Mouse (Mus musculus) neural tube, embryonic 15.5 days (tissue): ENCODE measurements around the gene Zcchc18. TPM values are rescaled to one million over a fixed set of nuclear protein-coding genes. Genes with fewer than 3 reads are reported as not detected.

Experiments
- ATAC-seq: fragments of 200-750 bp; cut with Nextera tagmentation; 2 replicates; pipeline ENCODE4 v1.8.0; 2017; ENCODE audit warnings: mild to moderate bottlenecking, moderate TSS enrichment, moderate library complexity; ENCODE audit not compliant: low FRiP score
- H3K27ac ChIP-seq: fragments of 300-500 bp; sonication (generic); replicated peaks from 2 replicates; pipeline ENCODE4 v1.5.1; 2015; ENCODE audit warnings: mild to moderate bottlenecking, inconsistent platforms
- H3K27me3 ChIP-seq: fragments of 300-500 bp; sonication (generic); replicated peaks from 2 replicates; pipeline ENCODE4 v1.6.1; 2015; ENCODE audit warnings: inconsistent platforms
- H3K36me3 ChIP-seq: fragments of 300-500 bp; sonication (generic); 2 replicates; pipeline ENCODE4 v1.6.1; 2015; ENCODE audit warnings: inconsistent platforms
- H3K4me1 ChIP-seq: fragments of 300-500 bp; sonication (generic); 2 replicates; pipeline ENCODE4 v1.6.1; 2015; ENCODE audit warnings: inconsistent platforms
- H3K4me2 ChIP-seq: fragments of 300-500 bp; sonication (generic); 2 replicates; pipeline ENCODE4 v1.6.1; 2015; ENCODE audit warnings: inconsistent platforms, mild to moderate bottlenecking, moderate library complexity
- H3K4me3 ChIP-seq: fragments of 300-500 bp; sonication (generic); replicated peaks from 2 replicates; pipeline ENCODE4 v1.5.1; 2015; ENCODE audit warnings: mild to moderate bottlenecking, inconsistent platforms
- H3K9ac ChIP-seq: fragments of 300-500 bp; sonication (generic); replicated peaks from 2 replicates; pipeline ENCODE4 v1.6.1; 2015; ENCODE audit warnings: mild to moderate bottlenecking, inconsistent platforms
- H3K9me3 ChIP-seq: fragments of 300-500 bp; sonication (generic); replicated peaks from 2 replicates; pipeline ENCODE4 v1.6.1; 2016; ENCODE audit warnings: inconsistent platforms
- WGBS: fragments of 180-500 bp; shearing (Covaris S2); methylation state at CpG from one replicate; pipeline ENCODE4 v1.1.7; 2015; ENCODE audit warnings: mixed read lengths; 5-methylcytosine and 5-hydroxymethylcytosine counted together
- polyA plus RNA-seq: library from polyadenylated mRNA; unstranded; fragments of >200 nt; fragmentation: Nextera tagmentation; extraction: Ambion mirVana; gene quantifications from 2 replicates; pipeline ENCODE4 v1.2.1, GENCODE M21; 2015

Gene Zcchc18
- polyA plus RNA-seq, 1 experiment from 2014 or later: 471 TPM

GRCm38 (mm10) chrX:136996256-136996655 is 3.3 kb downstream of the Zcchc18 start:
- Histone ChIP-seq H3K36me3 (no peaks in the 10 kb centered on the region), H3K9ac (no peak overlapping the region), H3K4me3 (no peak overlapping the region), H3K9me3 (no peaks in the 10 kb centered on the region), H3K4me2 (no peak overlapping the region), H3K4me1 (peaks cover 20% of the 10 kb centered on the region), H3K27ac (no peak overlapping the region), H3K27me3 (no peaks in the 10 kb centered on the region)
- 86% methylated on average over 2 of the region's 2 CpGs for WGBS
- no peak for ATAC-seq

GRCm38 (mm10) chrX:137015099-137015709 is 22.2 kb downstream of the Zcchc18 start:
- peak; percentile 78 for ATAC-seq
- Histone ChIP-seq H3K9ac (no peak overlapping the region), H3K36me3 (no peaks in the 10 kb centered on the region), H3K4me1 (no peaks in the 10 kb centered on the region), H3K4me2 (no peak overlapping the region), H3K27ac (no peak overlapping the region; the same call in 1 of the 2 replicates), H3K27me3 (no peaks in the 10 kb centered on the region), H3K4me3 (no peak overlapping the region), H3K9me3 (no peaks in the 10 kb centered on the region)
- 54% methylated on average over 6 of the region's 6 CpGs for WGBS

GRCm38 (mm10) chrX:137017668-137018067 is 24.7 kb downstream of the Zcchc18 start:
- no peak for ATAC-seq
- H3K9me3 ChIP-seq: no peaks in the 10 kb centered on the region
- H3K27ac ChIP-seq: no peak overlapping the region
- H3K4me2 ChIP-seq: no peak overlapping the region
- no peaks in the 10 kb centered on the region for H3K27me3 ChIP-seq
- WGBS: 78% methylated on average over 1 of the region's 1 CpGs
- H3K36me3 ChIP-seq: no peaks in the 10 kb centered on the region
- no peak overlapping the region for H3K4me3 ChIP-seq
- H3K9ac ChIP-seq: no peak overlapping the region
- no peaks in the 10 kb centered on the region for H3K4me1 ChIP-seq

- ATAC-seq: 0 out of 2 replicates have a peak, but pooled peaks have one; percentile 65
- Histone ChIP-seq H3K9ac (no peak overlapping the region), H3K27ac (no peak overlapping the region), H3K9me3 (no peaks in the 10 kb centered on the region), H3K36me3 (no peaks in the 10 kb centered on the region), H3K4me1 (no peaks in the 10 kb centered on the region), H3K4me3 (no peak overlapping the region), H3K27me3 (no peaks in the 10 kb centered on the region), H3K4me2 (no peak overlapping the region)
- WGBS: 14% methylated on average over 1 of the region's 1 CpGs
Measured at GRCm38 (mm10) chrX:137019310-137019709, 26.4 kb downstream of the Zcchc18 start.

GRCm38 (mm10) chrX:137030916-137031315 is 38.0 kb downstream of the Zcchc18 start:
- Histone ChIP-seq H3K27ac (no peak overlapping the region), H3K4me1 (no peaks in the 10 kb centered on the region), H3K36me3 (no peaks in the 10 kb centered on the region), H3K4me2 (no peak overlapping the region), H3K4me3 (no peak overlapping the region), H3K27me3 (no peaks in the 10 kb centered on the region), H3K9ac (no peak overlapping the region), H3K9me3 (no peaks in the 10 kb centered on the region)
- WGBS: 98% methylated on average over 8 of the region's 8 CpGs
- no peak for ATAC-seq

GRCm38 (mm10) chrX:137031726-137032125 is 38.8 kb downstream of the Zcchc18 start:
- Histone ChIP-seq H3K9ac (no peak overlapping the region), H3K27me3 (no peaks in the 10 kb centered on the region), H3K4me2 (no peak overlapping the region), H3K9me3 (no peaks in the 10 kb centered on the region), H3K4me3 (no peak overlapping the region), H3K4me1 (peaks cover under 1% of the 10 kb centered on the region), H3K27ac (no peak overlapping the region), H3K36me3 (no peaks in the 10 kb centered on the region)
- no peak for ATAC-seq
- WGBS: 89% methylated on average over 5 of the region's 5 CpGs

- Histone ChIP-seq H3K4me1 (peaks cover 10% of the 10 kb centered on the region), H3K27ac (no peak overlapping the region), H3K27me3 (no peaks in the 10 kb centered on the region), H3K9me3 (no peaks in the 10 kb centered on the region), H3K36me3 (no peaks in the 10 kb centered on the region), H3K9ac (no peak overlapping the region), H3K4me3 (no peak overlapping the region), H3K4me2 (no peak overlapping the region)
- WGBS: 83% methylated on average over 4 of the region's 4 CpGs
- no peak for ATAC-seq
Measured at GRCm38 (mm10) chrX:137034322-137034721, 41.4 kb downstream of the Zcchc18 start.

DNA sequence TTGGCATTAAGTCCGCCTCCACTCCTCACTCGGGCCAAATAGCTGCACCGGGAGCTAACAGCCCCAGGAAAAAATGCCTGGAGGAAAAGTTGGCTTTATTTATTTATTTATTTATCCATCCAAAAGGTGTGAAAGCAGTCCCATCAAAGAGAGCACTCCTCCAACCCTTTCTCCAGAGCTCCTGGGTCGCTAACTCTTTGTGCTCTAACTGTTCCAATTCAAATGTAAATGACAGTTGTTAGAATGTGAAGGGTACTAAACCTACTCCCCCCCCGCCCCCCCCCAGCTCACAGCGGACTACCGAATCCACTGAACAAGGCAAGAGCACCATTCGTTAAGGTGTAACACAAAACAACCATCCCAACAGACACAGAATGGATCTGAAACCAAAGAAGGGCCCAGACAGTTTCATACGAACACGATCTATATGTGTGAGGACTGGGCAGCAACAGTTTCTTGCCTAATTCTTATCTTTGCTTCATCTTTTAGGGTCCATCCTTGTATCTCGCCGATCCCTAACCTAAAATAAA is 44.6 kb downstream of the Zcchc18 start:
- Histone ChIP-seq H3K4me2 (peak overlapping the region; percentile 65), H3K27ac (peak overlapping the region; percentile 94), H3K27me3 (no peaks in the 10 kb centered on the region), H3K4me1 (peaks cover 10% of the 10 kb centered on the region), H3K4me3 (peak overlapping the region; percentile 55), H3K9ac (peak overlapping the region; percentile 52), H3K9me3 (no peaks in the 10 kb centered on the region), H3K36me3 (no peaks in the 10 kb centered on the region)
- WGBS: 12% methylated on average over 12 of the region's 12 CpGs
- peak; percentile 48; the same call in 1 of the 2 replicates for ATAC-seq

DNA sequence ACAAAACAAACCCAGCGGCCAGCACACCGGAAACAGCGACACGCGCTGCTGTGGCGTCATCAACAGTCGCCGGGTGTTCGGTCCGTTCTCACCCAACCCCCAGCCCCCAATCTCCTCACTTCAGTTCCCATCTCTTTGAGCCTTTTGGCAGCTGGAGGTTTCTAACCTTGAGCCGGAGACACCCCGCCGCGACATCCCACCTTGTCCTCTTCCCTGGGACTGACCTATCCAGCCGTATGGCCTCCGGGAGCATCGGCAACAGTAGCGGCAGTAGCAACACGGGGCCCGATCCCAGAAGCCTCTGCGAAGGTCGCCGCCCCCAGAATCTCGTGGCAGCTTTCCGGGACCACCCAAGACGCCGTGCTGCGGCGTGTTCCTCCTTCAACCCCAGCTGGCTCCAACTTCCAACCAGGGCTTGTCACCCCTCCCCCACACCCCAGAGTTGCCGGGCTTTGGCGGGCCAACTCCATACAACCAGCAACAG is 45.1 kb downstream of the Zcchc18 start, which contains the start of gene Slc25a53:
Slc25a53 (minus strand) TSS at position 303 of the 484 bp plus-strand sequence.
- Histone ChIP-seq H3K27ac (peak within 1 kb of the TSS; percentile 94), H3K9me3 (no peaks in the 10 kb centered on the region), H3K9ac (peak within 1 kb of the TSS; percentile 52), H3K4me3 (peak within 1 kb of the TSS; percentile 55), H3K4me1 (peaks cover 10% of the 10 kb centered on the region), H3K4me2 (peak within 1 kb of the TSS; percentile 65), H3K27me3 (no peaks in the 10 kb centered on the region), H3K36me3 (no peaks in the 10 kb centered on the region)
- WGBS: 19% methylated on average over 31 of the region's 31 CpGs
- peak; percentile 97 for ATAC-seq

DNA sequence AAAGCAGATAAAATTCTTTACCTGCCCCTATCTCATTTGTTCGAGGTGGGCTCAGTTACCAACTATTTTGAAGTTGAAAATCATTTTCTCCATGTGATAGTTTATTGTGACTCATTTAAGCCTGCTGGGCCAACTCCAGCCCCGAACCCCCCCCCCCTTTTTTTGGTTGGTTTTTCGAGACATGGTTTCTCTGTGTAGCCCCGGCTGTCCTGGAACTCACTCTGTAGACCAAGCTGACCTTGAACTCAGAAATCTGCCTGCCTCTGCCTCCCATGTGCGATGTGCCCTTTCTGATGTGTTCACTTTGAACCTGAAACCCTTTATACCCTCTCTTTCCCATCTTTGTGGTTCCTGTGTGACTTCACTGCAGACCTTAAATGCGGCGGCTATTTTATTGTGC is 45.5 kb downstream of the Zcchc18 start:
- no peaks in the 10 kb centered on the region for H3K27me3 ChIP-seq
- H3K27ac ChIP-seq: peak overlapping the region; percentile 94; the same call in 1 of the 2 replicates
- no peaks in the 10 kb centered on the region for H3K9me3 ChIP-seq
- peak overlapping the region; percentile 55 for H3K4me3 ChIP-seq
- H3K4me2 ChIP-seq: peak overlapping the region; percentile 65
- no peaks in the 10 kb centered on the region for H3K36me3 ChIP-seq
- 45% methylated on average over 7 of the region's 7 CpGs for WGBS
- H3K9ac ChIP-seq: peak overlapping the region; percentile 52; the same call in 1 of the 2 replicates
- ATAC-seq: peak; percentile 46; the same call in 1 of the 2 replicates
- H3K4me1 ChIP-seq: peaks cover 10% of the 10 kb centered on the region
